Mouse (Mus musculus) gastrocnemius, postnatal 10 days (tissue): ENCODE results near the gene Polr3c. TPM values are rescaled to one million over a fixed set of nuclear protein-coding genes. Genes with fewer than 3 reads are reported as not detected.
A peak's percentile ranks its signal among the peaks of the same experiment; 100 is the strongest.
"Not testable (repeated sequence)": the region's sequence is repeated elsewhere in the genome, so short reads cannot be mapped to it uniquely, and the experiment has no call there.

ENCODE experiments used
- DNase-seq: peaks from one replicate; pipeline ENCODE4 v3.0.0; 2021; ENCODE audit warnings: mixed read lengths
- total RNA-seq, 2 experiments: library from RNA; stranded (reverse); gene quantifications; 2 replicates each; pipeline ENCODE4 v1.2.3; 2021

The Polr3c gene
- total RNA-seq, 2 experiments from 2014 or later: 18.4 to 19.9 TPM

GRCm38 (mm10) chr3:96675690-96676089 lies 51.7 kb downstream of the Polr3c start:
- no peak for DNase-seq

GRCm38 (mm10) chr3:96675171-96675570 lies 52.3 kb downstream of the Polr3c start:
- no peak for DNase-seq

- no peak for DNase-seq
These were observed 53.0 kb downstream of the Polr3c start for GRCm38 (mm10) chr3:96674442-96674841.

- DNase-seq: no peak
These were observed 53.9 kb downstream of the Polr3c start for GRCm38 (mm10) chr3:96673514-96673913.

GRCm38 (mm10) chr3:96671519-96671918 lies 55.9 kb downstream of the Polr3c start:
- DNase-seq: no peak

GRCm38 (mm10) chr3:96669727-96670468 lies 57.5 kb downstream of the Polr3c start, which contains the start of gene Ankrd35:
Gene Ankrd35 (plus strand): TSS chr3:96670131.
- peak; percentile 74 for DNase-seq

- no peak for DNase-seq
These were observed 58.9 kb downstream of the Polr3c start for GRCm38 (mm10) chr3:96668424-96669067.

GRCm38 (mm10) chr3:96667316-96667715 lies 60.1 kb downstream of the Polr3c start:
- DNase-seq: no peak

GRCm38 (mm10) chr3:96666916-96667315 lies 60.5 kb downstream of the Polr3c start:
- no peak for DNase-seq

- not testable (repeated sequence) for DNase-seq
These were observed 61.6 kb downstream of the Polr3c start for GRCm38 (mm10) chr3:96665732-96666363.

GRCm38 (mm10) chr3:96663432-96664239 lies 63.8 kb downstream of the Polr3c start:
- DNase-seq: peak; percentile 86

- no peak for DNase-seq
These were observed 64.6 kb downstream of the Polr3c start for GRCm38 (mm10) chr3:96662731-96663316.

Other genes starting within 250 kb of the Polr3c start
- gene Hfe2, start 202.5 kb downstream of the Polr3c start, total RNA-seq: 100 to 1,000 TPM; 383 to 415 TPM
- gene Txnip, start 169.7 kb downstream of the Polr3c start, total RNA-seq: 100 to 1,000 TPM; 484 to 520 TPM
- 1 to 10 TPM in 1 of 2 experiments, under 1 TPM in 1; 0.70 to 1.1 TPM for gene Gm16253, start 150.6 kb downstream of the Polr3c start, total RNA-seq
- gene Polr3gl, start 133.4 kb downstream of the Polr3c start, total RNA-seq: 10 to 100 TPM; 32.1 to 32.7 TPM
- gene Ankrd34a, start 131.0 kb downstream of the Polr3c start, total RNA-seq: 1 to 10 TPM in 1 of 2 experiments, under 1 TPM in 1; 0.96 to 1.9 TPM
- gene Lix1l, start 126.5 kb downstream of the Polr3c start, total RNA-seq: 10 to 100 TPM; 24.1 to 26.9 TPM
- gene Rbm8a, start 97.7 kb downstream of the Polr3c start, total RNA-seq: 10 to 100 TPM; 57.0 to 65.1 TPM
- gene Pex11b, start 92.3 kb downstream of the Polr3c start, total RNA-seq: 10 to 100 TPM; 23.6 to 26.7 TPM
- gene Gm42957, start 92.2 kb downstream of the Polr3c start, total RNA-seq: under 1 TPM; 0.35 to 0.50 TPM
- gene Itga10, start 82.0 kb downstream of the Polr3c start, total RNA-seq: 1 to 10 TPM; 3.4 to 5.4 TPM
- gene Ankrd35, start 57.5 kb downstream of the Polr3c start, total RNA-seq: 1 to 10 TPM; 1.4 to 1.6 TPM
- 10 to 100 TPM; 18.0 to 29.1 TPM for gene Pias3, start 31.2 kb downstream of the Polr3c start, total RNA-seq
- 1 to 10 TPM in 1 of 2 experiments, under 1 TPM in 1; 0.92 to 1.5 TPM for gene Nudt17, start 19.1 kb downstream of the Polr3c start, total RNA-seq
- gene Rnf115, start within 50 bp of the Polr3c start, total RNA-seq: 10 to 100 TPM; 49.0 to 58.9 TPM
- gene Pdzk1, start 101.7 kb upstream of the Polr3c start, total RNA-seq: not detected
- not detected for gene Cd160, start 101.7 kb upstream of the Polr3c start, total RNA-seq
- gene Gja5, start 177.1 kb upstream of the Polr3c start, total RNA-seq: 1 to 10 TPM; 2.7 to 4.2 TPM
- 10 to 100 TPM; 19.7 to 19.8 TPM for gene Gpr89, start 177.7 kb upstream of the Polr3c start, total RNA-seq
- not detected for gene Gja8, start 198.4 kb upstream of the Polr3c start, total RNA-seq